Mouse (Mus musculus) testis, adult 2 months (tissue): ENCODE measurements around the gene Nupr1. TPM values are rescaled to one million over a fixed set of nuclear protein-coding genes. Genes with fewer than 3 reads are reported as not detected.
"Not testable (repeated sequence)": the region's sequence is repeated elsewhere in the genome, so short reads cannot be mapped to it uniquely, and the experiment has no call there.

Experiments
- H3K27ac ChIP-seq: fragments of 200-500 bp; 2 replicates; pipeline ENCODE4 v1.5.1; 2012; ENCODE audit warnings: low read depth, low read length; ENCODE audit not compliant: control insufficient read depth, insufficient read depth
- H3K27me3 ChIP-seq: fragments of 200-500 bp; 2 replicates; pipeline ENCODE4 v1.6.1; 2012; ENCODE audit warnings: mild to moderate bottlenecking, low read length, moderate library complexity; ENCODE audit not compliant: control insufficient read depth, insufficient read depth
- H3K36me3 ChIP-seq: fragments of 200-500 bp; 2 replicates; pipeline ENCODE4 v1.6.1; 2012; ENCODE audit warnings: mild to moderate bottlenecking, low read length; ENCODE audit not compliant: control insufficient read depth, insufficient read depth
- H3K4me1 ChIP-seq: fragments of 200-500 bp; 2 replicates; pipeline ENCODE4 v1.6.1; 2012; ENCODE audit warnings: low read length; ENCODE audit not compliant: control insufficient read depth, insufficient read depth
- H3K4me3 ChIP-seq: fragments of 200-500 bp; 2 replicates; pipeline ENCODE4 v1.5.1; 2012; ENCODE audit warnings: low read depth, mild to moderate bottlenecking, low read length, moderate library complexity, mixed read lengths; ENCODE audit not compliant: control insufficient read depth
- CTCF ChIP-seq: fragments of 200-500 bp; IDR thresholded peaks from 2 replicates; pipeline ENCODE4 v1.5.1; 2012; ENCODE audit warnings: low read depth, mild to moderate bottlenecking, inconsistent platforms, low read length, moderate library complexity; ENCODE audit not compliant: control insufficient read depth, insufficient read depth, insufficient replicate concordance
- POLR2A ChIP-seq: fragments of 200-500 bp; IDR thresholded peaks from 2 replicates; pipeline ENCODE4 v1.6.1; 2012; ENCODE audit warnings: low read depth, mild to moderate bottlenecking, inconsistent platforms, low read length, moderate library complexity; ENCODE audit not compliant: control insufficient read depth
- polyA plus RNA-seq: library from polyadenylated mRNA; depleted of rRNA; stranded (reverse); fragments of >200 nt; gene quantifications from 2 replicates; pipeline ENCODE4 v1.2.3, GENCODE M21; 2012

Gene Nupr1
- polyA plus RNA-seq, 1 experiment: 1.4 TPM

DNA sequence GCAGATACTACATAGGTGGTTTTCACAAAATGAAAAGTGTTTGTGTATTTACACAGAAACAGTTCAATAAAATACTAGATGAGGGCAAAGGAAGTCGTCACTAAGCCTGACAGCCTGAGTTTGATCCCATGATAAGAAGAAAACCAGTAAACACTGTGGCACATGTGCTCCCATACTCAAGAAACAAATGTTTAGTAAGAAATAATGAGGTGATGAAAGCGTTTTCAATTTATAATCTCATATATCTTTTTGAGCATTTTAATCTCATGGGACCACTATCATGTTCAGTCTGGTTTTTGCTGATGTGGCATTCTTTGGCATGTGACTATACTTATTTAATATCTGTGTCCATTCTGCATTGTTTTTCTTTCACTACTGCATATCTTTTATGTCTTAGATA lies 23.3 kb upstream of the Nupr1 start:
- TF ChIP-seq CTCF: no peak
- no peak for TF ChIP-seq POLR2A

GRCm38 (mm10) chr7:126650852-126651251 lies 20.2 kb upstream of the Nupr1 start:
- Histone ChIP-seq H3K4me1 (no peaks in the 10 kb centered on the region; the same call in 1 of the 2 replicates), H3K4me3 (no peak overlapping the region; the same call in 1 of the 2 replicates), H3K27me3 (no peaks in the 10 kb centered on the region), H3K36me3 (no peaks in the 10 kb centered on the region), H3K27ac (no peak overlapping the region)
- TF ChIP-seq POLR2A: no peak
- TF ChIP-seq CTCF: no peak

More for the DNA sequence above, 23.3 kb upstream of the Nupr1 start:
- Histone ChIP-seq H3K27ac (no peak overlapping the region), H3K36me3 (no peaks in the 10 kb centered on the region), H3K4me3 (no peak overlapping the region), H3K4me1 (no peaks in the 10 kb centered on the region; the same call in 1 of the 2 replicates), H3K27me3 (no peaks in the 10 kb centered on the region)

GRCm38 (mm10) chr7:126649231-126650051 lies 18.8 kb upstream of the Nupr1 start, which contains the start of gene Sgf29:
TSS of gene Sgf29 (plus strand) at chr7:126649309.
- no peaks in the 10 kb centered on the region for H3K27me3 ChIP-seq
- peak within 1 kb of the TSS; percentile 95 for H3K4me3 ChIP-seq
- 0 out of 2 replicates have a peak, but pooled peaks have one; percentile 8 for TF ChIP-seq CTCF
- TF ChIP-seq POLR2A: peak; percentile 92
- H3K36me3 ChIP-seq: no peaks in the 10 kb centered on the region
- no peaks in the 10 kb centered on the region; the same call in 1 of the 2 replicates for H3K4me1 ChIP-seq
- peak within 1 kb of the TSS; percentile 97 for H3K27ac ChIP-seq

- Histone ChIP-seq H3K27me3 (no peaks in the 10 kb centered on the region), H3K4me3 (peak overlapping the region; percentile 60), H3K27ac (no peak overlapping the region), H3K36me3 (no peaks in the 10 kb centered on the region), H3K4me1 (no peaks in the 10 kb centered on the region; the same call in 1 of the 2 replicates)
- no peak for TF ChIP-seq CTCF
- no peak for TF ChIP-seq POLR2A
Measured at GRCm38 (mm10) chr7:126648486-126648885, 17.8 kb upstream of the Nupr1 start.

DNA sequence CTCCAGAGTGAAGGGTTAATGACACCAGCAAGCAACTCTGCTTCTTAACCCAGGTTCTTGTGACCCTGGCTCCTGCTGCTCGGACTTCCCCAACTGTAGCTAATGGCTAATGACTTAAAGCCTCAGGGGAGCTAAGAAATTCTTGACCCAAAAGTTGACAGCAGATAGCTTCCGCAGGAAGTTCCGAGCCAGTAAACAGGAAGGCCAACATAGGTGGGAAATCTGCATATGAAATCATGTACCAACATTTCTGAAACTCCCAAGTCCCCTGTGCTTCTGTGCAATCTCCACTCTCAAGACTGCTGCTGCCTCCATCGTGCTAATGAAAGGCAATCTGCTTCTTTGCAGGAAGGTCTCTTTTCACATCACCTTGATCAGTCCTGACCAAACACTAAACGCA lies 15.0 kb upstream of the Nupr1 start:
- no peak overlapping the region for H3K4me3 ChIP-seq
- H3K36me3 ChIP-seq: no peaks in the 10 kb centered on the region
- TF ChIP-seq POLR2A: no peak
- TF ChIP-seq CTCF: no peak
- H3K27ac ChIP-seq: no peak overlapping the region
- no peaks in the 10 kb centered on the region; the same call in 1 of the 2 replicates for H3K4me1 ChIP-seq
- H3K27me3 ChIP-seq: no peaks in the 10 kb centered on the region

DNA sequence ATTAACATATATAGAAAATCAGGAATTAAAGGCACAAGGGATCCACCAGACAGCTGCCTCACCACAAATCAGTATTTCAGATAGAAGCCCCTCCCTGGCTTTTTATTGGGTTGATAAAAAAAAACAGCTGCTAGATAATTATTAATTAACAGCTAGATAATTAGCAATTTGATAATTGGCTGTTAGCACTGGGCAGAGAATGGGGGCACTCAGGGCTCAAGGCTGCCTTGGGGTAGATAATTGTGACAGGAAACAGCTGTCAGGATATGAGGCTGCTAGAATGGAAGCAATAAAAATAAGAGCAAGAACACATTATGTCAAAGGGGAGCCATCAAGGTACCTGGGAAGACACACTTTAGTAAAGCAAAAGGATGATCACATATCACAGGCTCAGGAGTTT lies 14.3 kb upstream of the Nupr1 start:
- TF ChIP-seq CTCF (no peak), POLR2A (no peak)
- H3K36me3 ChIP-seq: no peaks in the 10 kb centered on the region
- H3K27ac ChIP-seq: no peak overlapping the region
- H3K27me3 ChIP-seq: no peaks in the 10 kb centered on the region
- no peak overlapping the region for H3K4me3 ChIP-seq
- no peaks in the 10 kb centered on the region; the same call in 1 of the 2 replicates for H3K4me1 ChIP-seq

- no peaks in the 10 kb centered on the region; the same call in 1 of the 2 replicates for H3K4me1 ChIP-seq
- H3K36me3 ChIP-seq: no peaks in the 10 kb centered on the region
- TF ChIP-seq POLR2A: no peak
- no peak for TF ChIP-seq CTCF
- no peaks in the 10 kb centered on the region for H3K27me3 ChIP-seq
- no peak overlapping the region for H3K4me3 ChIP-seq
- no peak overlapping the region for H3K27ac ChIP-seq
Measured at GRCm38 (mm10) chr7:126644345-126644744, 13.7 kb upstream of the Nupr1 start.

DNA sequence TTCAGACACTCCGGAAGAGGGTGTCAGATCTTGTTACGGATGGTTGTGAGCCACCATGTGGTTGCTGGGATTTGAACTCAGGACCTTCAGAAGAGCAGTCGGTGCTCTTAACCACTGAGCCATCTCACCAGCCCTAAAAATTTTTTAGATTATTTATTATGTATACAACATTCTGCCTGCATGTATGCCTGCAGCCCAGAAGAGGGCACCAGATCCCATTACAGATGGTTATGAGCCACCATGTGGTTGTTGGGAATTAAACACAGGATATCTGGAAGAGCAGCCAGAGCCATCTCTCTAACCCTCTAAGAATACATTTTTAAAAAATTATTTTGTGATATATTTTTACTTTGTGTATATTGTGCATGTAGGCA lies 12.6 kb upstream of the Nupr1 start:
- not testable (repeated sequence) for H3K27me3 ChIP-seq, H3K4me3 ChIP-seq, H3K4me1 ChIP-seq, H3K27ac ChIP-seq, H3K36me3 ChIP-seq
